Mouse (Mus musculus): ENCODE data around the gene Raph1. TPM values are rescaled to one million over a fixed set of nuclear protein-coding genes. Genes with fewer than 3 reads are reported as not detected.

The Raph1 gene
- total and polyA plus RNA-seq, 3 experiments: 17.1 to 152 (median 111) TPM

- H3K36me3 ChIP-seq (ENCODE audit: control insufficient read depth, insufficient read depth, low read length): peaks cover 18% of the 10 kb centered on the region
- WGBS: 78% methylated on average over 4 of the region's 4 CpGs
- no peak for TF ChIP-seq POLR2A (IDR thresholded peaks at IDR 0.05; ENCODE audit: insufficient read depth, low read depth, low read length)
- TF ChIP-seq EP300 (IDR thresholded peaks at IDR 0.05; ENCODE audit: insufficient read depth, low read depth, low read length): no peak
- no peak for TF ChIP-seq CTCF (IDR thresholded peaks at IDR 0.05)
Measured at GRCm38 (mm10) chr1:60490510-60490909, 76.4 kb downstream of the Raph1 start.

GRCm38 (mm10) chr1:60489660-60490059 lies 77.2 kb downstream of the Raph1 start:
- WGBS: 89% methylated on average over 2 of the region's 2 CpGs
- TF ChIP-seq EP300 (IDR thresholded peaks at IDR 0.05; ENCODE audit: insufficient read depth, low read depth, low read length) (no peak), CTCF (IDR thresholded peaks at IDR 0.05) (no peak), POLR2A (IDR thresholded peaks at IDR 0.05; ENCODE audit: insufficient read depth, low read depth, low read length) (no peak)
- no peak overlapping the region for H3K27ac ChIP-seq
- intact Hi-C loops (cut with DNase I): loop anchor here (5.0 kb wide), 1 partner anchor 373 kb away; no protein-coding TSS in a partner anchor
- no peak overlapping the region for H3K9ac ChIP-seq (ENCODE audit: low read depth, low read length)
- H3K79me2 ChIP-seq (replicated peaks; ENCODE audit: control insufficient read depth, insufficient read depth, low read length): no peaks in the 10 kb centered on the region
- peaks cover 1% of the 10 kb centered on the region; the same call in 1 of the 2 replicates for H3K4me1 ChIP-seq (ENCODE audit: control insufficient read depth, insufficient read depth, low read length)
- H3K4me3 ChIP-seq: no peak overlapping the region
- H3K36me3 ChIP-seq (ENCODE audit: control insufficient read depth, insufficient read depth, low read length): peaks cover 14% of the 10 kb centered on the region
- no peaks in the 10 kb centered on the region for H3K27me3 ChIP-seq (ENCODE audit: control insufficient read depth, insufficient read depth, low read length)
- DNase-seq: no peak

More at GRCm38 (mm10) chr1:60490510-60490909, 76.4 kb downstream of the Raph1 start:
- no peaks in the 10 kb centered on the region for H3K79me2 ChIP-seq (replicated peaks; ENCODE audit: control insufficient read depth, insufficient read depth, low read length)
- peaks cover 3% of the 10 kb centered on the region for H3K4me1 ChIP-seq (ENCODE audit: control insufficient read depth, insufficient read depth, low read length)
- H3K27me3 ChIP-seq (ENCODE audit: control insufficient read depth, insufficient read depth, low read length): no peaks in the 10 kb centered on the region
- no peak overlapping the region for H3K27ac ChIP-seq
- DNase-seq: no peak
- H3K9ac ChIP-seq (ENCODE audit: low read depth, low read length): no peak overlapping the region
- intact Hi-C loops (cut with DNase I): loop anchor here (5.0 kb wide), 1 partner anchor 372 kb away; no protein-coding TSS in a partner anchor
- H3K4me3 ChIP-seq: no peak overlapping the region

- Histone ChIP-seq H3K36me3 (ENCODE audit: control insufficient read depth, insufficient read depth, low read length) (peaks cover 12% of the 10 kb centered on the region), H3K79me2 (replicated peaks; ENCODE audit: control insufficient read depth, insufficient read depth, low read length) (no peaks in the 10 kb centered on the region), H3K4me1 (ENCODE audit: control insufficient read depth, insufficient read depth, low read length) (peaks cover 1% of the 10 kb centered on the region; the same call in 1 of the 2 replicates), H3K27me3 (ENCODE audit: control insufficient read depth, insufficient read depth, low read length) (no peaks in the 10 kb centered on the region), H3K4me3 (no peak overlapping the region), H3K27ac (no peak overlapping the region), H3K9ac (ENCODE audit: low read depth, low read length) (no peak overlapping the region)
- intact Hi-C loops (cut with DNase I): no loop called here
- no peak for TF ChIP-seq EP300 (IDR thresholded peaks at IDR 0.05; ENCODE audit: insufficient read depth, low read depth, low read length)
- TF ChIP-seq CTCF (IDR thresholded peaks at IDR 0.05): no peak
- TF ChIP-seq POLR2A (IDR thresholded peaks at IDR 0.05; ENCODE audit: insufficient read depth, low read depth, low read length): no peak
- DNase-seq: no peak
- WGBS: 75% methylated on average over 8 of the region's 8 CpGs
Measured at GRCm38 (mm10) chr1:60488635-60489034, 78.3 kb downstream of the Raph1 start.

GRCm38 (mm10) chr1:60485649-60486048 lies 81.3 kb downstream of the Raph1 start:
- no peak overlapping the region for H3K9ac ChIP-seq (ENCODE audit: low read depth, low read length)
- no peaks in the 10 kb centered on the region for H3K79me2 ChIP-seq (replicated peaks; ENCODE audit: control insufficient read depth, insufficient read depth, low read length)
- TF ChIP-seq CTCF (IDR thresholded peaks at IDR 0.05): no peak
- TF ChIP-seq EP300 (IDR thresholded peaks at IDR 0.05; ENCODE audit: insufficient read depth, low read depth, low read length): no peak
- no peak for TF ChIP-seq POLR2A (IDR thresholded peaks at IDR 0.05; ENCODE audit: insufficient read depth, low read depth, low read length)
- no peaks in the 10 kb centered on the region for H3K4me1 ChIP-seq (ENCODE audit: control insufficient read depth, insufficient read depth, low read length)
- WGBS: 76% methylated on average over 3 of the region's 3 CpGs
- intact Hi-C loops (cut with DNase I): no loop called here
- no peak for DNase-seq
- peaks cover 9% of the 10 kb centered on the region for H3K36me3 ChIP-seq (ENCODE audit: control insufficient read depth, insufficient read depth, low read length)
- H3K4me3 ChIP-seq: no peak overlapping the region
- H3K27me3 ChIP-seq (ENCODE audit: control insufficient read depth, insufficient read depth, low read length): no peaks in the 10 kb centered on the region
- H3K27ac ChIP-seq: no peak overlapping the region

- TF ChIP-seq POLR2A (IDR thresholded peaks at IDR 0.05; ENCODE audit: insufficient read depth, low read depth, low read length): no peak
- TF ChIP-seq EP300 (IDR thresholded peaks at IDR 0.05; ENCODE audit: insufficient read depth, low read depth, low read length): no peak
- TF ChIP-seq CTCF (IDR thresholded peaks at IDR 0.05): no peak
- WGBS: 75% methylated on average over 1 of the region's 1 CpGs
- no peak overlapping the region for H3K9ac ChIP-seq (ENCODE audit: low read depth, low read length)
- no peak overlapping the region for H3K27ac ChIP-seq
- DNase-seq: no peak
- H3K4me1 ChIP-seq (ENCODE audit: control insufficient read depth, insufficient read depth, low read length): no peaks in the 10 kb centered on the region
- no peak overlapping the region for H3K4me3 ChIP-seq
- peaks cover 9% of the 10 kb centered on the region for H3K36me3 ChIP-seq (ENCODE audit: control insufficient read depth, insufficient read depth, low read length)
- intact Hi-C loops (cut with DNase I): loop anchor here (5.0 kb wide), 1 partner anchor 329 kb away; no protein-coding TSS in a partner anchor
- no peaks in the 10 kb centered on the region for H3K79me2 ChIP-seq (replicated peaks; ENCODE audit: control insufficient read depth, insufficient read depth, low read length)
- H3K27me3 ChIP-seq (ENCODE audit: control insufficient read depth, insufficient read depth, low read length): no peaks in the 10 kb centered on the region
Measured at GRCm38 (mm10) chr1:60482881-60483280, 84.0 kb downstream of the Raph1 start.

- no peak overlapping the region for H3K27ac ChIP-seq
- DNase-seq: no peak
- H3K9ac ChIP-seq (ENCODE audit: low read depth, low read length): no peak overlapping the region
- H3K4me3 ChIP-seq: no peak overlapping the region
- TF ChIP-seq EP300 (IDR thresholded peaks at IDR 0.05; ENCODE audit: insufficient read depth, low read depth, low read length): no peak
- no peak for TF ChIP-seq CTCF (IDR thresholded peaks at IDR 0.05)
- no peak for TF ChIP-seq POLR2A (IDR thresholded peaks at IDR 0.05; ENCODE audit: insufficient read depth, low read depth, low read length)
- H3K4me1 ChIP-seq (ENCODE audit: control insufficient read depth, insufficient read depth, low read length): no peaks in the 10 kb centered on the region
- no peaks in the 10 kb centered on the region for H3K27me3 ChIP-seq (ENCODE audit: control insufficient read depth, insufficient read depth, low read length)
- intact Hi-C loops (cut with DNase I): loop anchor here (5.0 kb wide), 1 partner anchor 331 kb away; no protein-coding TSS in a partner anchor
- 35% methylated on average over 1 of the region's 1 CpGs for WGBS
- peaks cover 7% of the 10 kb centered on the region for H3K36me3 ChIP-seq (ENCODE audit: control insufficient read depth, insufficient read depth, low read length)
- H3K79me2 ChIP-seq (replicated peaks; ENCODE audit: control insufficient read depth, insufficient read depth, low read length): no peaks in the 10 kb centered on the region
Measured at GRCm38 (mm10) chr1:60481561-60481960, 85.3 kb downstream of the Raph1 start.
